ENCODE assay signal across 8 mouse cellular contexts in the genomic region with DNA sequence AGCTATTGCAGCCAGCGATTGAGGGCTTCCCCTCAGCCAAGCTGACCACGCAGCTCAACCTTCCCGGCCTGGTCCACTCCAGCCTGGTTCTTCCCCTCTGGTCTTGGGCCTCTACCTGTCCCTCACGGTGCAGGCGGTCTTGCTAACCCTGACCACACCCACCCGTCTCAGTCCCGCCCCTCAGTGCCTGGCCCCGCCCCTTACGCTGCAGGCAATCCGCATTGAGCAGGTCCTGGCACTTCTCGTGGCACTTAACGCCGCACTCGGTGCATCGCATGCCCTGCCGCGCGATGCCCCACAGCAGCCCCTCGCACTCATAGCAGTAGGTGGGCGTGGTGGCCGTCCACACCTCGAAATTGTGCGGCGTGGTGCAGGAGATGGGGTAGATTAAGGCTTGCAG. TPM values are rescaled to one million over a fixed set of nuclear protein-coding genes. Genes with fewer than 3 reads are reported as not detected.
DNase-seq lines count a peak whose midpoint lies in the region; ATAC-seq and TF ChIP-seq lines count a peak whose summit lies in the region.

No protein-coding gene starts in this region.

- TF ChIP-seq POLR2A in lung, adult 2 months (IDR thresholded peaks at IDR 0.05; ENCODE audit: borderline replicate concordance, extremely low read depth, low read depth, low read length), result no peak

- peaks cover 65% of the 10 kb centered on the region for H3K27me3 ChIP-seq in lung, embryonic 15.5 days
- peaks cover 78% of the 10 kb centered on the region for H3K27me3 ChIP-seq in embryonic facial prominence, embryonic 12.5 days
- peaks cover 68% of the 10 kb centered on the region for H3K27me3 ChIP-seq in kidney, embryonic 15.5 days

- H3K9ac ChIP-seq in lung, embryonic 15.5 days, result no peak overlapping the region
- no peak overlapping the region for H3K9ac ChIP-seq in embryonic facial prominence, embryonic 12.5 days
- H3K9ac ChIP-seq in kidney, embryonic 15.5 days, result no peak overlapping the region

- TF ChIP-seq CTCF in lung, adult 2 months (IDR thresholded peaks at IDR 0.05; ENCODE audit: insufficient read depth, low read length), result no peak

- no peak overlapping the region for H3K4me3 ChIP-seq in lung, embryonic 15.5 days
- no peak overlapping the region for H3K4me3 ChIP-seq in lung, adult 2 months (replicated peaks; ENCODE audit: extremely low read depth, low read depth, low read length)
- peak overlapping the region; percentile 9; the same call in 1 of the 2 replicates for H3K4me3 ChIP-seq in embryonic facial prominence, embryonic 12.5 days
- H3K4me3 ChIP-seq in kidney, embryonic 15.5 days (replicated peaks), result peak overlapping the region; percentile 21; the same call in 1 of the 2 replicates

- DNase-seq in lung, adult 2 months, result no peak
- DNase-seq in left cerebral cortex, adult 18-20 months (ENCODE audit: low spot score in 2 of 2), result no peak
- DNase-seq in gastrocnemius, postnatal 4 days (ENCODE audit: low spot score in 2 of 2), result no peak

- ATAC-seq in lung, embryonic 15.5 days (ENCODE audit: borderline replicate concordance, extremely low read depth, low FRiP score, low TSS enrichment), result no peak
- no peak for ATAC-seq in embryonic facial prominence, embryonic 12.5 days (ENCODE audit: insufficient number of reproducible peaks, insufficient read depth, low FRiP score, low TSS enrichment)
- 0 out of 2 replicates have a peak, but pooled peaks have one; percentile 24 for ATAC-seq in kidney, embryonic 15.5 days (replicated peaks; ENCODE audit: low FRiP score)
- ATAC-seq in megakaryocyte-erythroid progenitor cell, adult 5-6 weeks (replicated peaks; ENCODE audit: low FRiP score, low TSS enrichment, poor library complexity, severe bottlenecking), result peak; percentile 69
- no peak for ATAC-seq in cerebellum, adult (ENCODE audit: insufficient number of reproducible peaks, low FRiP score, low TSS enrichment)

- no peak overlapping the region for H3K27ac ChIP-seq in lung, embryonic 15.5 days
- no peak overlapping the region for H3K27ac ChIP-seq in embryonic facial prominence, embryonic 12.5 days
- H3K27ac ChIP-seq in kidney, embryonic 15.5 days, result no peak overlapping the region

- H3K4me2 ChIP-seq in lung, embryonic 15.5 days, result peak overlapping the region; percentile 46
- peak overlapping the region; percentile 23 for H3K4me2 ChIP-seq in embryonic facial prominence, embryonic 12.5 days (replicated peaks)
- H3K4me2 ChIP-seq in kidney, embryonic 15.5 days, result peak overlapping the region; percentile 54

- H3K4me1 ChIP-seq in lung, embryonic 15.5 days, result peaks cover 8% of the 10 kb centered on the region; the same call in 1 of the 2 replicates
- H3K4me1 ChIP-seq in lung, adult 2 months (ENCODE audit: control insufficient read depth, insufficient read depth, low read length), result no peaks in the 10 kb centered on the region
- H3K4me1 ChIP-seq in embryonic facial prominence, embryonic 12.5 days, result 0 out of 2 replicates have a peak, but pooled peaks cover 5% of the 10 kb centered on the region
- H3K4me1 ChIP-seq in kidney, embryonic 15.5 days, result peaks cover 16% of the 10 kb centered on the region

- 1% methylated on average over 24 of the region's 24 CpGs for WGBS in lung, embryonic 15.5 days
- WGBS in lung, adult 2 months, result 2% methylated on average over 24 of the region's 24 CpGs
- WGBS in embryonic facial prominence, embryonic 12.5 days, result 2% methylated on average over 24 of the region's 24 CpGs
- WGBS in kidney, embryonic 15.5 days, result 1% methylated on average over 24 of the region's 24 CpGs

- no peaks in the 10 kb centered on the region for H3K36me3 ChIP-seq in lung, embryonic 15.5 days
- H3K36me3 ChIP-seq in embryonic facial prominence, embryonic 12.5 days, result no peaks in the 10 kb centered on the region
- H3K36me3 ChIP-seq in kidney, embryonic 15.5 days, result no peaks in the 10 kb centered on the region

- no peaks in the 10 kb centered on the region for H3K9me3 ChIP-seq in lung, embryonic 15.5 days
- no peaks in the 10 kb centered on the region for H3K9me3 ChIP-seq in embryonic facial prominence, embryonic 12.5 days
- H3K9me3 ChIP-seq in kidney, embryonic 15.5 days (replicated peaks), result no peaks in the 10 kb centered on the region

RNA-seq across cellular contexts. Expression of gene Unc13a, which starts 17.0 kb away (rescaled TPM):
- 0.66 and 0.81 TPM in 2 replicates for polyA plus RNA-seq in lung, embryonic 15.5 days (2015; fragmentation: Nextera tagmentation; extraction: Ambion mirVana)
- 0.25 and 0.32 TPM in 2 replicates for polyA plus RNA-seq in lung, adult 2 months (2012; rRNA removed)
- polyA plus RNA-seq in embryonic facial prominence, embryonic 12.5 days (2016; fragmentation: Nextera tagmentation; extraction: Ambion mirVana), result 1.9 and 2.8 TPM in 2 replicates
- polyA plus RNA-seq in kidney, embryonic 15.5 days (2015; fragmentation: Nextera tagmentation; extraction: Ambion mirVana), result 0.80 and 1.2 TPM in 2 replicates
- total RNA-seq in megakaryocyte-erythroid progenitor cell, adult 5-6 weeks (2014; fragmentation: Nextera tagmentation), result 0.26 and 0.64 TPM in 2 replicates
- total RNA-seq in megakaryocyte-erythroid progenitor cell, adult 5-6 weeks (2017), result 0.27 TPM in 1 of 2 replicates, not detected in the other
- 100 to 1,000 TPM; 267 to 296 TPM for total RNA-seq in left cerebral cortex, adult 18-20 months (2021)
- under 1 TPM; 0.22 to 0.47 TPM for total RNA-seq in gastrocnemius, postnatal 4 days (2021)

RNA-seq across cellular contexts. Expression of gene Jak3, which starts 21.5 kb away (rescaled TPM):
- 9.9 TPM in 2 replicates for polyA plus RNA-seq in lung, embryonic 15.5 days (2015; fragmentation: Nextera tagmentation; extraction: Ambion mirVana)
- polyA plus RNA-seq in lung, adult 2 months (2012; rRNA removed), result 56.6 and 72.7 TPM in 2 replicates
- 3.4 and 4.5 TPM in 2 replicates for polyA plus RNA-seq in embryonic facial prominence, embryonic 12.5 days (2016; fragmentation: Nextera tagmentation; extraction: Ambion mirVana)
- polyA plus RNA-seq in kidney, embryonic 15.5 days (2015; fragmentation: Nextera tagmentation; extraction: Ambion mirVana), result 6.3 and 7.2 TPM in 2 replicates
- 5.2 and 10.4 TPM in 2 replicates for total RNA-seq in megakaryocyte-erythroid progenitor cell, adult 5-6 weeks (2014; fragmentation: Nextera tagmentation)
- total RNA-seq in megakaryocyte-erythroid progenitor cell, adult 5-6 weeks (2017), result 1.8 and 4.5 TPM in 2 replicates
- total RNA-seq in left cerebral cortex, adult 18-20 months (2021), result 1 to 10 TPM; 4.8 to 5.0 TPM
- total RNA-seq in gastrocnemius, postnatal 4 days (2021), result 1 to 10 TPM; 5.0 to 6.5 TPM

RNA-seq across cellular contexts. Expression of gene Insl3, which starts 34.4 kb away (rescaled TPM):
- 0.63 and 1.3 TPM in 2 replicates for polyA plus RNA-seq in lung, embryonic 15.5 days (2015; fragmentation: Nextera tagmentation; extraction: Ambion mirVana)
- polyA plus RNA-seq in lung, adult 2 months (2012; rRNA removed), result 58.5 and 60.7 TPM in 2 replicates
- polyA plus RNA-seq in embryonic facial prominence, embryonic 12.5 days (2016; fragmentation: Nextera tagmentation; extraction: Ambion mirVana), result 0.39 and 0.50 TPM in 2 replicates
- 1.2 and 1.7 TPM in 2 replicates for polyA plus RNA-seq in kidney, embryonic 15.5 days (2015; fragmentation: Nextera tagmentation; extraction: Ambion mirVana)
- 6.4 and 17.6 TPM in 2 replicates for total RNA-seq in megakaryocyte-erythroid progenitor cell, adult 5-6 weeks (2014; fragmentation: Nextera tagmentation)
- total RNA-seq in megakaryocyte-erythroid progenitor cell, adult 5-6 weeks (2017), result 0.88 and 4.8 TPM in 2 replicates
- under 1 TPM in 1 of 2 experiments, not detected in 1; 0.63 TPM for total RNA-seq in left cerebral cortex, adult 18-20 months (2021)
- total RNA-seq in gastrocnemius, postnatal 4 days (2021), result 1 to 10 TPM; 2.6 to 3.4 TPM

RNA-seq across cellular contexts. Expression of gene Colgalt1, which starts 43.8 kb away (rescaled TPM):
- polyA plus RNA-seq in lung, embryonic 15.5 days (2015; fragmentation: Nextera tagmentation; extraction: Ambion mirVana), result 77.9 and 79.3 TPM in 2 replicates
- 172 and 200 TPM in 2 replicates for polyA plus RNA-seq in lung, adult 2 months (2012; rRNA removed)
- 72.7 and 72.8 TPM in 2 replicates for polyA plus RNA-seq in embryonic facial prominence, embryonic 12.5 days (2016; fragmentation: Nextera tagmentation; extraction: Ambion mirVana)
- polyA plus RNA-seq in kidney, embryonic 15.5 days (2015; fragmentation: Nextera tagmentation; extraction: Ambion mirVana), result 67.7 and 78.0 TPM in 2 replicates
- total RNA-seq in megakaryocyte-erythroid progenitor cell, adult 5-6 weeks (2014; fragmentation: Nextera tagmentation), result 55.8 and 58.0 TPM in 2 replicates
- 40.1 and 44.4 TPM in 2 replicates for total RNA-seq in megakaryocyte-erythroid progenitor cell, adult 5-6 weeks (2017)
- total RNA-seq in left cerebral cortex, adult 18-20 months (2021), result 10 to 100 TPM; 46.9 to 49.8 TPM
- total RNA-seq in gastrocnemius, postnatal 4 days (2021), result 10 to 100 TPM; 63.9 to 77.4 TPM

RNA-seq across cellular contexts. Expression of gene B3gnt3, which starts 47.0 kb away (rescaled TPM):
- polyA plus RNA-seq in lung, embryonic 15.5 days (2015; fragmentation: Nextera tagmentation; extraction: Ambion mirVana), result 3.3 and 3.6 TPM in 2 replicates
- polyA plus RNA-seq in lung, adult 2 months (2012; rRNA removed), result 25.0 and 31.3 TPM in 2 replicates
- polyA plus RNA-seq in embryonic facial prominence, embryonic 12.5 days (2016; fragmentation: Nextera tagmentation; extraction: Ambion mirVana), result 0.64 and 0.67 TPM in 2 replicates
- polyA plus RNA-seq in kidney, embryonic 15.5 days (2015; fragmentation: Nextera tagmentation; extraction: Ambion mirVana), result 2.8 and 3.9 TPM in 2 replicates
- total RNA-seq in megakaryocyte-erythroid progenitor cell, adult 5-6 weeks (2014; fragmentation: Nextera tagmentation), result 0.42 and 0.79 TPM in 2 replicates
- 0.30 and 0.99 TPM in 2 replicates for total RNA-seq in megakaryocyte-erythroid progenitor cell, adult 5-6 weeks (2017)
- 1 to 10 TPM in 1 of 2 experiments, under 1 TPM in 1; 0.82 to 1.1 TPM for total RNA-seq in left cerebral cortex, adult 18-20 months (2021)
- total RNA-seq in gastrocnemius, postnatal 4 days (2021), result 1 to 10 TPM; 4.1 to 4.5 TPM

Comparison
In these comparisons a context has a peak if more than half of its experiments do, and no peak if none do; other contexts are left out.
1. RNA of gene Insl3, which starts 34.4 kb away (polyA plus RNA-seq): 58.5 to 60.7 TPM in lung, adult 2 months; 1.2 to 1.7 TPM in kidney, embryonic 15.5 days, 0.63 to 1.3 TPM in lung, embryonic 15.5 days and 0.39 to 0.50 TPM in embryonic facial prominence, embryonic 12.5 days; every median in the first group is over 10 times any median in the second.
2. ATAC-seq: peak in kidney, embryonic 15.5 days (single experiment) and megakaryocyte-erythroid progenitor cell, adult 5-6 weeks (single experiment); none in lung, embryonic 15.5 days (single experiment), embryonic facial prominence, embryonic 12.5 days (single experiment) and cerebellum, adult (single experiment).
3. H3K4me3 ChIP-seq: peak in embryonic facial prominence, embryonic 12.5 days (single experiment) and kidney, embryonic 15.5 days (single experiment); none in lung, embryonic 15.5 days (single experiment) and lung, adult 2 months (single experiment).
4. Peak in every context shown above with its lines, with median percentiles within 50 percentile points of each other: H3K4me2 ChIP-seq.